Comparison of ENCODE assay signal across 9 mouse cellular contexts in genomic region chr9:123238256-123239045, GRCm38 (mm10). TPM values are rescaled to one million over a fixed set of nuclear protein-coding genes. Genes with fewer than 3 reads are reported as not detected.
DNase-seq lines count a peak whose midpoint lies in the region; ATAC-seq and TF ChIP-seq lines count a peak whose summit lies in the region.
"Had no signal": no experiment of that assay in that cellular context is flagged by ENCODE, and none has a peak within 500 bp of the region (broad histone marks: within the 10 kb centered on the region; RNA-seq: fewer than 3 reads in every experiment).

No protein-coding gene starts in this region.

- no peak for TF ChIP-seq EP300 in liver, postnatal 0 days (IDR thresholded peaks at IDR 0.05; ENCODE audit: low read depth)

- no peaks in the 10 kb centered on the region for H3K36me3 ChIP-seq in kidney, postnatal 0 days (ENCODE audit: insufficient read depth, low read length)
- H3K36me3 ChIP-seq in heart, embryonic 11.5 days (ENCODE audit: control insufficient read depth, insufficient read depth, low read length): no peaks in the 10 kb centered on the region
- H3K36me3 ChIP-seq in liver, postnatal 0 days (replicated peaks; ENCODE audit: insufficient read depth, low read length): no peaks in the 10 kb centered on the region

- TF ChIP-seq POLR2A in bone marrow macrophage, adult 2 months (IDR thresholded peaks at IDR 0.05; ENCODE audit: borderline replicate concordance, low read depth, low read length): no peak

- H3K9me3 ChIP-seq in kidney, postnatal 0 days (replicated peaks; ENCODE audit: low read length): no peaks in the 10 kb centered on the region
- H3K9me3 ChIP-seq in heart, embryonic 11.5 days (replicated peaks; ENCODE audit: control insufficient read depth, low read length): no peaks in the 10 kb centered on the region
- H3K9me3 ChIP-seq in liver, postnatal 0 days (ENCODE audit: low read length): no peaks in the 10 kb centered on the region

- WGBS in kidney, postnatal 0 days: 44% methylated on average over 4 of the region's 4 CpGs
- 47% methylated on average over 4 of the region's 4 CpGs for WGBS in heart, embryonic 11.5 days (ENCODE audit: insufficient replicate concordance)
- 67% methylated on average over 4 of the region's 4 CpGs for WGBS in liver, postnatal 0 days (ENCODE audit: insufficient replicate concordance)

- no peaks in the 10 kb centered on the region for H3K27me3 ChIP-seq in kidney, postnatal 0 days (ENCODE audit: insufficient read depth, low read length)
- H3K27me3 ChIP-seq in heart, embryonic 11.5 days (ENCODE audit: control insufficient read depth, insufficient read depth, low read length): no peaks in the 10 kb centered on the region
- 0 out of 2 replicates have a peak, but pooled peaks cover under 1% of the 10 kb centered on the region for H3K27me3 ChIP-seq in liver, postnatal 0 days (ENCODE audit: insufficient read depth, low read length)

- no peak overlapping the region for H3K9ac ChIP-seq in kidney, postnatal 0 days (ENCODE audit: low read depth, low read length)
- H3K9ac ChIP-seq in heart, embryonic 11.5 days (ENCODE audit: low read depth, low read length): no peak overlapping the region
- no peak overlapping the region for H3K9ac ChIP-seq in liver, postnatal 0 days (replicated peaks)

- peak overlapping the region; percentile 5; the same call in 1 of the 2 replicates for H3K4me2 ChIP-seq in kidney, postnatal 0 days (ENCODE audit: low read length)
- no peak overlapping the region for H3K4me2 ChIP-seq in heart, embryonic 11.5 days
- no peak overlapping the region for H3K4me2 ChIP-seq in liver, postnatal 0 days (ENCODE audit: low read depth, low read length)

- H3K27ac ChIP-seq in kidney, postnatal 0 days: peak overlapping the region; percentile 86
- peak overlapping the region; percentile 45 for H3K27ac ChIP-seq in bone marrow macrophage, adult 2 months (ENCODE audit: insufficient read depth, low read depth, low read length)
- peak overlapping the region; percentile 57 for H3K27ac ChIP-seq in heart, embryonic 11.5 days (ENCODE audit: low read depth, low read length)
- H3K27ac ChIP-seq in liver, postnatal 0 days (ENCODE audit: low read depth): peak overlapping the region; percentile 64; the same call in 1 of the 2 replicates

- H3K4me3 ChIP-seq in kidney, postnatal 0 days (replicated peaks; ENCODE audit: low read depth, low read length): no peak overlapping the region
- no peak overlapping the region for H3K4me3 ChIP-seq in bone marrow macrophage, adult 2 months (ENCODE audit: insufficient read depth, low read length)
- H3K4me3 ChIP-seq in heart, embryonic 11.5 days (ENCODE audit: low read depth, low read length): no peak overlapping the region
- no peak overlapping the region for H3K4me3 ChIP-seq in liver, postnatal 0 days (ENCODE audit: low read depth, low read length)

- 0 out of 2 replicates have a peak, but pooled peaks have one; percentile 25 for ATAC-seq in kidney, postnatal 0 days (replicated peaks; ENCODE audit: low FRiP score, low read depth)
- 0 out of 2 replicates have a peak, but pooled peaks have one; percentile 12 for ATAC-seq in heart, embryonic 11.5 days (replicated peaks; ENCODE audit: insufficient number of reproducible peaks, low FRiP score, low TSS enrichment)
- ATAC-seq in liver, postnatal 0 days: no peak

- peak; percentile 80 for DNase-seq in kidney, postnatal 0 days (ENCODE audit: low spot score)
- no peak for DNase-seq in kidney, adult 8-10 months
- no peak for DNase-seq in liver, postnatal 0 days
- DNase-seq in embryo, embryonic 10.5 days (ENCODE audit: low spot score): no peak
- DNase-seq in adrenal gland, adult 8-10 months: no peak
- DNase-seq in cerebellum, postnatal 4 days (ENCODE audit: low spot score in 2 of 2): no peak

- H3K4me1 ChIP-seq in kidney, postnatal 0 days (replicated peaks; ENCODE audit: insufficient read depth, low read length): no peaks in the 10 kb centered on the region; the same call in 1 of the 2 replicates
- peaks cover 53% of the 10 kb centered on the region for H3K4me1 ChIP-seq in bone marrow macrophage, adult 2 months (ENCODE audit: control insufficient read depth, insufficient read depth, low read length)
- H3K4me1 ChIP-seq in heart, embryonic 11.5 days (ENCODE audit: control insufficient read depth, insufficient read depth, low read length): no peaks in the 10 kb centered on the region
- no peaks in the 10 kb centered on the region for H3K4me1 ChIP-seq in liver, postnatal 0 days (ENCODE audit: insufficient read depth)

- no peak for TF ChIP-seq CTCF in kidney, postnatal 0 days (IDR thresholded peaks at IDR 0.05; ENCODE audit: low read depth)
- TF ChIP-seq CTCF in bone marrow macrophage, adult 2 months (IDR thresholded peaks at IDR 0.05; ENCODE audit: low read depth, low read length): no peak
- TF ChIP-seq CTCF in liver, postnatal 0 days (IDR thresholded peaks at IDR 0.05; ENCODE audit: low read depth): no peak

RNA-seq across cellular contexts. Expression of gene Tmem158, which starts 22.1 kb away (rescaled TPM):
- 8.2 and 12.2 TPM in 2 replicates for polyA plus RNA-seq in kidney, postnatal 0 days (2015; fragmentation: Nextera tagmentation; extraction: Ambion mirVana)
- 0.75 and 1.4 TPM in 2 replicates for polyA plus RNA-seq in bone marrow macrophage, adult 2 months (2012; ENCODE audit: insufficient read depth, insufficient read length, missing spikeins)
- polyA plus RNA-seq in heart, embryonic 11.5 days (2014; fragmentation: Nextera tagmentation; extraction: Ambion mirVana): 2.2 and 2.3 TPM in 2 replicates
- polyA plus RNA-seq in liver, postnatal 0 days (2015; fragmentation: Nextera tagmentation; extraction: Ambion mirVana): 2.8 and 3.6 TPM in 2 replicates
- total RNA-seq in adrenal gland, adult 8-10 months (2022): 1 to 10 TPM; 7.5 to 8.2 (median 7.8) TPM

RNA-seq across cellular contexts. Expression of gene Cdcp1, which starts 22.6 kb away (rescaled TPM):
- 6.8 and 7.4 TPM in 2 replicates for polyA plus RNA-seq in kidney, postnatal 0 days (2015; fragmentation: Nextera tagmentation; extraction: Ambion mirVana)
- polyA plus RNA-seq in bone marrow macrophage, adult 2 months (2012; ENCODE audit: insufficient read depth, insufficient read length, missing spikeins): not detected in 2 replicates
- polyA plus RNA-seq in heart, embryonic 11.5 days (2014; fragmentation: Nextera tagmentation; extraction: Ambion mirVana): 0.32 and 0.49 TPM in 2 replicates
- polyA plus RNA-seq in liver, postnatal 0 days (2015; fragmentation: Nextera tagmentation; extraction: Ambion mirVana): 0.90 and 1.2 TPM in 2 replicates
- total RNA-seq in adrenal gland, adult 8-10 months (2022): under 1 TPM; 0.12 to 0.32 (median 0.20) TPM
- total RNA-seq: layer of hippocampus, adult 18-20 months had no signal
